Mouse (Mus musculus): ENCODE measurements around the gene Gjb4.

- TF ChIP-seq POLR2A (IDR thresholded peaks at IDR 0.05; ENCODE audit: low read depth, low read length), result no peak
- TF ChIP-seq CTCF (IDR thresholded peaks at IDR 0.05; ENCODE audit: extremely low read depth, insufficient read depth, insufficient read length, insufficient replicate concordance), result no peak
Observed at GRCm38 (mm10) chr4:127352594-127352993, 1.3 kb downstream of the Gjb4 start.

Data from spleen, adult 2 months (tissue).